Mouse (Mus musculus): ENCODE measurements around the gene Xylt2. TPM values are rescaled to one million over a fixed set of nuclear protein-coding genes. Genes with fewer than 3 reads are reported as not detected.

The Xylt2 gene
- polyA plus RNA-seq, 1 experiment from 2014 or later = 17.5 TPM

GRCm38 (mm10) chr11:94682427-94682826 lies 5.1 kb upstream of the Xylt2 start:
- H3K27ac ChIP-seq (ENCODE audit: low read length) = no peak overlapping the region
- no peaks in the 10 kb centered on the region for H3K9me3 ChIP-seq (ENCODE audit: control insufficient read depth, low read length)
- 0 out of 2 replicates have a peak, but pooled peaks cover 3% of the 10 kb centered on the region for H3K4me1 ChIP-seq (replicated peaks; ENCODE audit: control insufficient read depth, insufficient read depth, low read length)
- H3K4me2 ChIP-seq (ENCODE audit: low read depth, low read length) = no peak overlapping the region
- no peak overlapping the region for H3K4me3 ChIP-seq (ENCODE audit: low read length)
- WGBS = 75% methylated on average over 7 of the region's 7 CpGs
- no peak overlapping the region for H3K9ac ChIP-seq (ENCODE audit: low read length)
- no peaks in the 10 kb centered on the region for H3K36me3 ChIP-seq (ENCODE audit: control insufficient read depth, insufficient read depth, low read length)
- H3K27me3 ChIP-seq (ENCODE audit: control insufficient read depth, insufficient read depth, low read depth, low read length) = no peaks in the 10 kb centered on the region
- ATAC-seq (ENCODE audit: low read depth) = no peak

GRCm38 (mm10) chr11:94681640-94682039 lies 4.3 kb upstream of the Xylt2 start:
- Histone ChIP-seq H3K9me3 (ENCODE audit: control insufficient read depth, low read length) (no peaks in the 10 kb centered on the region), H3K9ac (ENCODE audit: low read length) (no peak overlapping the region), H3K4me3 (ENCODE audit: low read length) (no peak overlapping the region), H3K4me2 (ENCODE audit: low read depth, low read length) (no peak overlapping the region), H3K27me3 (ENCODE audit: control insufficient read depth, insufficient read depth, low read depth, low read length) (no peaks in the 10 kb centered on the region), H3K27ac (ENCODE audit: low read length) (no peak overlapping the region), H3K36me3 (ENCODE audit: control insufficient read depth, insufficient read depth, low read length) (no peaks in the 10 kb centered on the region), H3K4me1 (replicated peaks; ENCODE audit: control insufficient read depth, insufficient read depth, low read length) (peaks cover 3% of the 10 kb centered on the region)
- WGBS = 66% methylated on average over 4 of the region's 4 CpGs
- no peak for ATAC-seq (ENCODE audit: low read depth)

GRCm38 (mm10) chr11:94680639-94681038 lies 3.3 kb upstream of the Xylt2 start:
- H3K27ac ChIP-seq (ENCODE audit: low read length) = no peak overlapping the region
- ATAC-seq (ENCODE audit: low read depth) = no peak
- no peaks in the 10 kb centered on the region for H3K27me3 ChIP-seq (ENCODE audit: control insufficient read depth, insufficient read depth, low read depth, low read length)
- no peaks in the 10 kb centered on the region for H3K36me3 ChIP-seq (ENCODE audit: control insufficient read depth, insufficient read depth, low read length)
- H3K9me3 ChIP-seq (ENCODE audit: control insufficient read depth, low read length) = no peaks in the 10 kb centered on the region
- peaks cover 13% of the 10 kb centered on the region for H3K4me1 ChIP-seq (replicated peaks; ENCODE audit: control insufficient read depth, insufficient read depth, low read length)
- no peak overlapping the region for H3K4me2 ChIP-seq (ENCODE audit: low read depth, low read length)
- H3K9ac ChIP-seq (ENCODE audit: low read length) = no peak overlapping the region
- H3K4me3 ChIP-seq (ENCODE audit: low read length) = no peak overlapping the region

- WGBS = 34% methylated on average over 15 of the region's 15 CpGs
- peak overlapping the region; percentile 41 for H3K9ac ChIP-seq (ENCODE audit: low read length)
- no peaks in the 10 kb centered on the region for H3K27me3 ChIP-seq (ENCODE audit: control insufficient read depth, insufficient read depth, low read depth, low read length)
- H3K4me1 ChIP-seq (replicated peaks; ENCODE audit: control insufficient read depth, insufficient read depth, low read length) = peaks cover 25% of the 10 kb centered on the region
- H3K9me3 ChIP-seq (ENCODE audit: control insufficient read depth, low read length) = no peaks in the 10 kb centered on the region
- peak overlapping the region; percentile 62 for H3K4me2 ChIP-seq (ENCODE audit: low read depth, low read length)
- no peak overlapping the region for H3K27ac ChIP-seq (ENCODE audit: low read length)
- no peak for ATAC-seq (ENCODE audit: low read depth)
- peak overlapping the region; percentile 95 for H3K4me3 ChIP-seq (ENCODE audit: low read length)
- no peaks in the 10 kb centered on the region for H3K36me3 ChIP-seq (ENCODE audit: control insufficient read depth, insufficient read depth, low read length)
Observed at GRCm38 (mm10) chr11:94677607-94678145, 361 bp upstream of the Xylt2 start.

GRCm38 (mm10) chr11:94676308-94676707 lies 1.0 kb downstream of the Xylt2 start:
- no peak for ATAC-seq (ENCODE audit: low read depth)
- WGBS = 31% methylated on average over 4 of the region's 4 CpGs
- H3K27ac ChIP-seq (ENCODE audit: low read length) = no peak overlapping the region
- peak overlapping the region; percentile 99 for H3K9ac ChIP-seq (ENCODE audit: low read length)
- H3K9me3 ChIP-seq (ENCODE audit: control insufficient read depth, low read length) = no peaks in the 10 kb centered on the region
- H3K4me3 ChIP-seq (ENCODE audit: low read length) = peak overlapping the region; percentile 95
- peaks cover 23% of the 10 kb centered on the region for H3K4me1 ChIP-seq (replicated peaks; ENCODE audit: control insufficient read depth, insufficient read depth, low read length)
- H3K36me3 ChIP-seq (ENCODE audit: control insufficient read depth, insufficient read depth, low read length) = no peaks in the 10 kb centered on the region
- H3K27me3 ChIP-seq (ENCODE audit: control insufficient read depth, insufficient read depth, low read depth, low read length) = no peaks in the 10 kb centered on the region
- H3K4me2 ChIP-seq (ENCODE audit: low read depth, low read length) = peak overlapping the region; percentile 62

GRCm38 (mm10) chr11:94675446-94675845 lies 1.9 kb downstream of the Xylt2 start:
- Histone ChIP-seq H3K4me1 (replicated peaks; ENCODE audit: control insufficient read depth, insufficient read depth, low read length) (peaks cover 23% of the 10 kb centered on the region), H3K27me3 (ENCODE audit: control insufficient read depth, insufficient read depth, low read depth, low read length) (no peaks in the 10 kb centered on the region), H3K9me3 (ENCODE audit: control insufficient read depth, low read length) (no peaks in the 10 kb centered on the region), H3K9ac (ENCODE audit: low read length) (peak overlapping the region; percentile 36; the same call in 1 of the 2 replicates), H3K4me2 (ENCODE audit: low read depth, low read length) (peak overlapping the region; percentile 62), H3K36me3 (ENCODE audit: control insufficient read depth, insufficient read depth, low read length) (no peaks in the 10 kb centered on the region), H3K4me3 (ENCODE audit: low read length) (no peak overlapping the region), H3K27ac (ENCODE audit: low read length) (no peak overlapping the region)
- WGBS = 64% methylated on average over 5 of the region's 5 CpGs
- no peak for ATAC-seq (ENCODE audit: low read depth)

GRCm38 (mm10) chr11:94674984-94675383 lies 2.3 kb downstream of the Xylt2 start:
- no peak overlapping the region for H3K4me2 ChIP-seq (ENCODE audit: low read depth, low read length)
- no peaks in the 10 kb centered on the region for H3K9me3 ChIP-seq (ENCODE audit: control insufficient read depth, low read length)
- WGBS = 70% methylated on average over 5 of the region's 5 CpGs
- H3K4me3 ChIP-seq (ENCODE audit: low read length) = no peak overlapping the region
- H3K36me3 ChIP-seq (ENCODE audit: control insufficient read depth, insufficient read depth, low read length) = peaks cover 1% of the 10 kb centered on the region; the same call in 1 of the 2 replicates
- no peak overlapping the region for H3K27ac ChIP-seq (ENCODE audit: low read length)
- ATAC-seq (ENCODE audit: low read depth) = no peak
- peak overlapping the region; percentile 36; the same call in 1 of the 2 replicates for H3K9ac ChIP-seq (ENCODE audit: low read length)
- H3K27me3 ChIP-seq (ENCODE audit: control insufficient read depth, insufficient read depth, low read depth, low read length) = no peaks in the 10 kb centered on the region
- peaks cover 23% of the 10 kb centered on the region for H3K4me1 ChIP-seq (replicated peaks; ENCODE audit: control insufficient read depth, insufficient read depth, low read length)

- H3K4me1 ChIP-seq (replicated peaks; ENCODE audit: control insufficient read depth, insufficient read depth, low read length) = no peaks in the 10 kb centered on the region
- no peak overlapping the region for H3K27ac ChIP-seq (ENCODE audit: low read length)
- no peak overlapping the region for H3K4me3 ChIP-seq (ENCODE audit: low read length)
- no peak overlapping the region for H3K9ac ChIP-seq (ENCODE audit: low read length)
- WGBS = 91% methylated on average over 6 of the region's 6 CpGs
- H3K9me3 ChIP-seq (ENCODE audit: control insufficient read depth, low read length) = no peaks in the 10 kb centered on the region
- no peak for ATAC-seq (ENCODE audit: low read depth)
- H3K27me3 ChIP-seq (ENCODE audit: control insufficient read depth, insufficient read depth, low read depth, low read length) = no peaks in the 10 kb centered on the region
- peaks cover 39% of the 10 kb centered on the region for H3K36me3 ChIP-seq (ENCODE audit: control insufficient read depth, insufficient read depth, low read length)
- no peak overlapping the region for H3K4me2 ChIP-seq (ENCODE audit: low read depth, low read length)
Observed at GRCm38 (mm10) chr11:94665281-94665680, 12.0 kb downstream of the Xylt2 start.

- no peak overlapping the region for H3K4me3 ChIP-seq (ENCODE audit: low read length)
- no peaks in the 10 kb centered on the region for H3K4me1 ChIP-seq (replicated peaks; ENCODE audit: control insufficient read depth, insufficient read depth, low read length)
- H3K27ac ChIP-seq (ENCODE audit: low read length) = no peak overlapping the region
- no peaks in the 10 kb centered on the region for H3K9me3 ChIP-seq (ENCODE audit: control insufficient read depth, low read length)
- peak; percentile 36; the same call in 1 of the 2 replicates for ATAC-seq (ENCODE audit: low read depth)
- peaks cover 18% of the 10 kb centered on the region for H3K36me3 ChIP-seq (ENCODE audit: control insufficient read depth, insufficient read depth, low read length)
- H3K9ac ChIP-seq (ENCODE audit: low read length) = no peak overlapping the region
- no peak overlapping the region for H3K4me2 ChIP-seq (ENCODE audit: low read depth, low read length)
- 41% methylated on average over 1 of the region's 1 CpGs for WGBS
- H3K27me3 ChIP-seq (ENCODE audit: control insufficient read depth, insufficient read depth, low read depth, low read length) = no peaks in the 10 kb centered on the region
Observed at GRCm38 (mm10) chr11:94661344-94661743, 16.0 kb downstream of the Xylt2 start.
